Mouse (Mus musculus) lung, postnatal 25 days (tissue): ENCODE data around the gene Muc3.
A peak's percentile ranks its signal among the peaks of the same experiment; 100 is the strongest.

Experiments used
- DNase-seq: peaks from one replicate; pipeline ENCODE4 v3.0.0; 2022; ENCODE audit warnings: low spot score

The Muc3 gene

GRCm38 (mm10) chr5:137091560-137091959, 57.6 kb downstream of the Muc3 start:
- no peak for DNase-seq

GRCm38 (mm10) chr5:137090870-137091269, 58.3 kb downstream of the Muc3 start:
- DNase-seq: no peak

GRCm38 (mm10) chr5:137087410-137087809, 61.7 kb downstream of the Muc3 start:
- peak; percentile 91 for DNase-seq

- no peak for DNase-seq
Observed at GRCm38 (mm10) chr5:137085731-137086130, 63.4 kb downstream of the Muc3 start.

GRCm38 (mm10) chr5:137085021-137085420, 64.1 kb downstream of the Muc3 start:
- no peak for DNase-seq
